Mouse (Mus musculus) embryonic facial prominence, embryonic 11.5 days (tissue): ENCODE measurements around the gene Gck. TPM values are rescaled to one million over a fixed set of nuclear protein-coding genes. Genes with fewer than 3 reads are reported as not detected.

Experiments
- ATAC-seq: fragments of 200-750 bp; cut with Nextera tagmentation; replicated peaks from 2 replicates; pipeline ENCODE4 v1.8.0; 2017; ENCODE audit warnings: low read depth; ENCODE audit not compliant: insufficient number of reproducible peaks, low FRiP score, low TSS enrichment
- DNase-seq: peaks from one replicate; pipeline ENCODE4 v3.0.0-alpha.2; 2015; ENCODE audit warnings: low spot score
- H3K27ac ChIP-seq: fragments of 300-500 bp; sonication (generic); replicated peaks from 2 replicates; pipeline ENCODE4 v1.5.1; 2014; ENCODE audit warnings: mild to moderate bottlenecking, low read depth, low read length, control low read depth
- H3K27me3 ChIP-seq: fragments of 300-500 bp; sonication (generic); 2 replicates; pipeline ENCODE4 v1.6.1; 2014; ENCODE audit warnings: mild to moderate bottlenecking, low read length, moderate library complexity, mixed read lengths; ENCODE audit not compliant: control insufficient read depth, insufficient read depth
- H3K36me3 ChIP-seq: fragments of 300-500 bp; sonication (generic); replicated peaks from 2 replicates; pipeline ENCODE4 v1.6.1; 2014; ENCODE audit warnings: low read depth, mild to moderate bottlenecking, low read length, moderate library complexity, mixed read lengths; ENCODE audit not compliant: control insufficient read depth, insufficient read depth
- H3K4me1 ChIP-seq: fragments of 300-500 bp; sonication (generic); 2 replicates; pipeline ENCODE4 v1.6.1; 2014; ENCODE audit warnings: low read length, mixed read lengths; ENCODE audit not compliant: control insufficient read depth, insufficient read depth
- H3K4me2 ChIP-seq: fragments of 300-500 bp; sonication (generic); 2 replicates; pipeline ENCODE4 v1.6.1; 2014; ENCODE audit warnings: low read depth, mild to moderate bottlenecking, control low read depth, low read length, moderate library complexity
- H3K4me3 ChIP-seq: fragments of 300-500 bp; sonication (generic); 2 replicates; pipeline ENCODE4 v1.5.1; 2014; ENCODE audit warnings: low read depth, low read length, control low read depth
- H3K9ac ChIP-seq: fragments of 300-500 bp; sonication (generic); replicated peaks from 2 replicates; pipeline ENCODE4 v1.6.1; 2014; ENCODE audit warnings: mild to moderate bottlenecking, control low read depth, low read length
- H3K9me3 ChIP-seq: fragments of 300-500 bp; sonication (generic); replicated peaks from 2 replicates; pipeline ENCODE4 v1.6.1; 2016; ENCODE audit warnings: mild to moderate bottlenecking, low read length, inconsistent platforms, mixed read lengths; ENCODE audit not compliant: control insufficient read depth
- WGBS: fragments of 180-500 bp; shearing (Covaris S2); extraction: QIAGEN DNeasy Blood & Tissue Kit; methylation state at CpG from one replicate; pipeline ENCODE4 v1.1.7; 2014; 5-methylcytosine and 5-hydroxymethylcytosine counted together
- polyA plus RNA-seq: library from polyadenylated mRNA; unstranded; fragments of >200 nt; fragmentation: Nextera tagmentation; extraction: Ambion mirVana; gene quantifications from 2 replicates; pipeline ENCODE4 v1.2.1, GENCODE M21; 2014

Gck gene
- polyA plus RNA-seq, 1 experiment from 2014 or later, result 2.2 TPM

DNA sequence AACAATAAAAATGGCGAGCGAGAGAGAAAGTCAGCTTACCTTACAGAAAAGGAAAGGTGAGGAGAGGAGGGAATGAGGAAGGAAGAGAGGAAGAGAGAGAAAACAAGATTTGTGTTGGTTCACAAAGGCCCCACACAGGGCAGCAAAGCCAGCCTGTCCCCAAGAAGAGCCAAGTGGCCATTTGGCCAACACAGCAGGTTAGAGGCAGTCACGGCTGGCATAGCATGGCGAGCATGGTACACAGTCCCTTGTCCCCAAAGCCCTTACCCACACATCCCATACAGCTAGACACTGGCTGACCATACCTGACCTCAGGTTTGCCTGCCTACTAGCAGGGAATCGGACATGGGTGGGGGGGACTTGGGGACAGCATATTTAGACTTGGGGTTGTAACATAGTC, 33.7 kb upstream of the Gck start:
- Histone ChIP-seq H3K9me3 (no peaks in the 10 kb centered on the region), H3K4me3 (no peak overlapping the region), H3K27me3 (no peaks in the 10 kb centered on the region), H3K36me3 (no peaks in the 10 kb centered on the region), H3K4me1 (no peaks in the 10 kb centered on the region), H3K4me2 (no peak overlapping the region), H3K27ac (no peak overlapping the region), H3K9ac (no peak overlapping the region)
- 93% methylated on average over 5 of the region's 5 CpGs for WGBS
- ATAC-seq (no peak), DNase-seq (no peak)

DNA sequence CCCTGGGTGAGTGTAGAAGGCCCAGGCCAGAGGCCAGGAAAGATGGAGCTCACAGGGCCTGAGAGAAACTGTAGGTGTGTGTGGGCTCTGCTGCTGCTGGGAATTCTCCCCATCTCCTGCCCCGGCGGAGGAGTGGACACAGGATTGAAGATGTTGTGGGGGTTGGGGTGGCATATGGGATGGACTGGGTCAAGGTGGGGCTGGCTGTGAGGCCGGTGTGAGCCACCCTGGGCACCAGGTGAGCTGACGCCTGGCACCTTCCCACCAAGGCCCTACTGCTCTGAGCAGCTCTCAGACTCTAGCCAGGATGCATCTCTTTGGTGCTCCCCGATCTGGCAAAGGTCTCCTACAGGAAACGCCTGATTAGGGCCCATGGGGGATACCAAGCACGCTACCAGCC, 31.4 kb upstream of the Gck start:
- H3K4me1 ChIP-seq, result no peaks in the 10 kb centered on the region
- H3K27me3 ChIP-seq, result no peaks in the 10 kb centered on the region
- no peak overlapping the region for H3K4me3 ChIP-seq
- no peak overlapping the region for H3K27ac ChIP-seq
- 80% methylated on average over 7 of the region's 7 CpGs for WGBS
- no peaks in the 10 kb centered on the region for H3K9me3 ChIP-seq
- DNase-seq (no peak), ATAC-seq (no peak)
- H3K36me3 ChIP-seq, result no peaks in the 10 kb centered on the region
- H3K9ac ChIP-seq, result no peak overlapping the region
- no peak overlapping the region for H3K4me2 ChIP-seq

DNA sequence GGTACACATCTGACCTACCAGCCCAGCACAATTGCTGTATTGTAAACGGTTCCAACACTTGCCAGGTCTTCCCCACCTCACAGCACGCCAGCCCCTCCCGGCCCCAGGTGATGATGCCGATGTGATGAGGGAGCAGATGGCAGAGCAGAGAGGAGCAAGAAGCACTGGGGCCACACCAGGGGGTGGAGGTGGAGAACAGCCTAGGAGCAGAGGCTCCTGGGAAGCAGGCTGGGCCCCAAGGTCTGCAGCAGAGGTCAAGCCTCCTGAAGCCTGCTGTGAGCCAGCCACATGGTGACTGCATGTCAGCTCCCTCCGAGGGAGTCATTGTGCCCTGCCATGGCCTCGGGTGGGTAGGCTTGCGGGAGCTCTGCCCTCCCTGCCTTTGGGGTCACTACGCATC, 30.7 kb upstream of the Gck start:
- ATAC-seq (no peak), DNase-seq (no peak)
- WGBS, result 59% methylated on average over 8 of the region's 8 CpGs
- no peaks in the 10 kb centered on the region for H3K36me3 ChIP-seq
- H3K4me1 ChIP-seq, result no peaks in the 10 kb centered on the region; the same call in 1 of the 2 replicates
- H3K9ac ChIP-seq, result no peak overlapping the region
- no peak overlapping the region for H3K27ac ChIP-seq
- H3K27me3 ChIP-seq, result no peaks in the 10 kb centered on the region
- H3K4me3 ChIP-seq, result no peak overlapping the region
- H3K4me2 ChIP-seq, result no peak overlapping the region
- H3K9me3 ChIP-seq, result no peaks in the 10 kb centered on the region

DNA sequence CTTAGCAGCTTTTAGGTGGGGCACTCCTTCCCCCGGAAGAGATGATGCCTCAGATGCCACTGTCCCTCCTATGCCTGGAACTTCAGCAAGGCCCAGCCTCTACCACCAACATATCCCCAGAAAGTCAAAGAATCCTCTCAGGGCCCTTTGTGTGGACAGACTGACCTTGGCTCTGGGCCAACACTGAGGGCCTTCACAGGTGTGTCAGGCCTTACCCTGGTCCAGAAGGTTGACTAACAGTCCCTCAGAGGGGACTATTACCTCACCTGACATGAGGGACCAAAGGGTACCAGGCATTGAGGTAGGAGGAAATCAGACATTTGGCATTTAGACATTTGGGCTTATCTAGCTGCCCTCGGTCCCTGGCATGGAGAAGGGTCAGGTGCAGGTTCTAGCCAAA, 30.2 kb upstream of the Gck start:
- H3K9ac ChIP-seq, result no peak overlapping the region
- H3K4me3 ChIP-seq, result no peak overlapping the region
- 92% methylated on average over 2 of the region's 2 CpGs for WGBS
- H3K27me3 ChIP-seq, result no peaks in the 10 kb centered on the region
- H3K9me3 ChIP-seq, result no peaks in the 10 kb centered on the region
- H3K4me2 ChIP-seq, result no peak overlapping the region
- H3K4me1 ChIP-seq, result no peaks in the 10 kb centered on the region; the same call in 1 of the 2 replicates
- H3K36me3 ChIP-seq, result no peaks in the 10 kb centered on the region
- no peak for ATAC-seq
- H3K27ac ChIP-seq, result no peak overlapping the region
- DNase-seq, result no peak

DNA sequence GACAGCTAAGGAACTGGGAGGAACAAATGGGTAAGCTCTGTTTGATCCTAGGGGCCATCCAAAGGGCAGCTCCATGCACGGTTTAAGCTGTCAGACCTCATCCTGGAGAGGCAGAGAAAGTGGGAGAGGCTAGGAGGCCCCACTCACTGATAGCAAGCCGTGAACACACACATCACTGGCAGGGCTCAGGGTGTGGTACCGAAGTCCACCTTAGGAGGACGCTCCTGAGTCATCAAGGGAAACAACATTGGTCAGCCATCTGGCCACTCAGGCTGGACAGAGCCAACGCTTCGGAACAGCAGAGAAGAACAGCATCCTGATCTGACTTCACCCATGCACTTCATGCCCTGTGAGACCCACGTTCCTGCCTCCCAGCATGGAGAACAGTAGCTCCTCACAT, 29.2 kb upstream of the Gck start:
- Histone ChIP-seq H3K9me3 (no peaks in the 10 kb centered on the region), H3K27ac (no peak overlapping the region), H3K9ac (no peak overlapping the region), H3K4me1 (no peaks in the 10 kb centered on the region; the same call in 1 of the 2 replicates), H3K4me3 (no peak overlapping the region), H3K27me3 (no peaks in the 10 kb centered on the region), H3K36me3 (no peaks in the 10 kb centered on the region), H3K4me2 (no peak overlapping the region)
- no peak for ATAC-seq
- 91% methylated on average over 7 of the region's 7 CpGs for WGBS
- DNase-seq, result no peak

DNA sequence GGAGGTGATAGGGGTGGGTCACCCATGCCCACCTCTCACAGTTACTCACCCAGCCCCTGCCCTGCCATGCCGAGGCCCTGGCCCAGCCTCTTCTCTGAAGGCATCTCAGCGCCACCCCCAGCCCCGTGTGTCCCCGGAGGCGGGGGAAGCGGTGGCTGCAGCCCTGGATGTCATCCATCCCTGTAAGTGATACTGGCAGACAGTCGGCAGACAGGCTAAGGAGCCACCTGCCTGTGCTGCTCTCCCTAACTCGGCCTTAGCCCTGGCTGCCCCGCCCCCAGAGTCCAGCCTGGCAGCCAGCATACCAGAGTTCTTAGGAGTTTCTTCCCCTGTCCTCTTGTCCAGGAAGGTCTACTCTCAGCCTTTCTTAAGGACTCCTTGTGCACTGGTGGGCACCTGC, 26.2 kb upstream of the Gck start:
- no peak overlapping the region for H3K9ac ChIP-seq
- H3K27me3 ChIP-seq, result no peaks in the 10 kb centered on the region
- H3K4me3 ChIP-seq, result no peak overlapping the region
- H3K9me3 ChIP-seq, result no peaks in the 10 kb centered on the region
- 14% methylated on average over 9 of the region's 9 CpGs for WGBS
- ATAC-seq, result no peak
- H3K4me1 ChIP-seq, result no peaks in the 10 kb centered on the region; the same call in 1 of the 2 replicates
- H3K27ac ChIP-seq, result no peak overlapping the region
- H3K4me2 ChIP-seq, result no peak overlapping the region
- H3K36me3 ChIP-seq, result no peaks in the 10 kb centered on the region
- DNase-seq, result no peak

DNA sequence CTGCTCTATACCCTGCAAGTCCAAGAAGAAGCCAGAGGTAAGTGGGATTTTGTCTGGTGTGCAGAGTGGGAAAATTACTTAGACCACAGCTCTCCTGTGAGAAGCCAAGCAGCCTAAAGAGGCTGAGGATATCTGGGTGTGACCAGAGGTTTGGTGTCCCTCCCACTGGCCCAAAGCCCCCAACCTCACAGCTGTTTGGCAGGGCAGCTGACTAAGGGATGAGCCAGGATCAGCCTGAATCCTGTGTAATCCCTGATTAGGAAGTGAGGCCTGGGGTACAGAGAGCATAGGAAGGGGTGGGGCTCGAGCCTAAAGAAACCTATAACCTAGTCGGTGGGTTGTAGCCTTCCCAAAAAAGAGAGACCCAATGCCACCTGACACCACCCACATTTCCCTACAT, 25.2 kb upstream of the Gck start:
- Histone ChIP-seq H3K27ac (no peak overlapping the region), H3K27me3 (no peaks in the 10 kb centered on the region), H3K36me3 (no peaks in the 10 kb centered on the region), H3K4me2 (no peak overlapping the region), H3K9me3 (no peaks in the 10 kb centered on the region), H3K4me1 (no peaks in the 10 kb centered on the region; the same call in 1 of the 2 replicates), H3K4me3 (no peak overlapping the region), H3K9ac (no peak overlapping the region)
- ATAC-seq, result no peak
- 71% methylated on average over 2 of the region's 2 CpGs for WGBS
- DNase-seq, result no peak

DNA sequence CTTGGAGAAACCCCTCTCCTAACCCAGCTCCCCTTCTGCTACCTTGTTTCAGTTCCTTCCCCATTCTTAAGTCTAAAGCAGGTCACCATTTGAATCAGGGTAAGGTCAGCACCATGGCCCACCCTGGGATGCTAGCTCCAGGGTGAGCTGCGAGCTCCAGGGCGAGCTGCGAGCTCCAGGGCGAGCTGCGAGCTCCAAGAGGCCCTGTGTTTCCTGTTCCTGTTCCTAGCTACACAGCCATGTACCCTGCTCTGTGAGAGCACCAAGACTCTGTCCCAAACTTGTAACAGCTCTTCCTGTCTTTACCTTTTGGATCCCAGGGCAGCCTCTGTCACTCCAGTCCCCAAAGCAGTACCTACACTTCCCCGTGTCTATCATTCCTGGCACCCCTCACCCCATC, 24.2 kb upstream of the Gck start:
- no peaks in the 10 kb centered on the region for H3K9me3 ChIP-seq
- no peaks in the 10 kb centered on the region for H3K36me3 ChIP-seq
- H3K4me2 ChIP-seq, result no peak overlapping the region
- no peak overlapping the region for H3K4me3 ChIP-seq
- DNase-seq, result no peak
- H3K27me3 ChIP-seq, result no peaks in the 10 kb centered on the region
- no peak for ATAC-seq
- H3K9ac ChIP-seq, result no peak overlapping the region
- H3K27ac ChIP-seq, result no peak overlapping the region
- WGBS, result 72% methylated on average over 6 of the region's 6 CpGs
- H3K4me1 ChIP-seq, result no peaks in the 10 kb centered on the region; the same call in 1 of the 2 replicates
